Mouse (Mus musculus) midbrain, embryonic 15.5 days (tissue): ENCODE data around the gene Zfp385c. TPM values are rescaled to one million over a fixed set of nuclear protein-coding genes. Genes with fewer than 3 reads are reported as not detected.

Source experiments
- ATAC-seq: fragments of 200-750 bp; cut with Nextera tagmentation; replicated peaks from 2 replicates; pipeline ENCODE4 v1.8.0; 2017; ENCODE audit warnings: moderate TSS enrichment
- H3K27ac ChIP-seq: fragments of 300-500 bp; sonication (generic); 2 replicates; pipeline ENCODE4 v1.5.1; 2015; ENCODE audit warnings: mild to moderate bottlenecking, inconsistent platforms
- H3K27me3 ChIP-seq: fragments of 300-500 bp; sonication (generic); replicated peaks from 2 replicates; pipeline ENCODE4 v1.6.1; 2015; ENCODE audit warnings: inconsistent platforms
- H3K36me3 ChIP-seq: fragments of 300-500 bp; sonication (generic); replicated peaks from 2 replicates; pipeline ENCODE4 v1.6.1; 2015; ENCODE audit warnings: inconsistent platforms
- H3K4me1 ChIP-seq: fragments of 300-500 bp; sonication (generic); 2 replicates; pipeline ENCODE4 v1.6.1; 2015; ENCODE audit warnings: inconsistent platforms
- H3K4me2 ChIP-seq: fragments of 300-500 bp; sonication (generic); 2 replicates; pipeline ENCODE4 v1.6.1; 2015; ENCODE audit warnings: inconsistent platforms, mild to moderate bottlenecking, moderate library complexity
- H3K4me3 ChIP-seq: fragments of 300-500 bp; sonication (generic); 2 replicates; pipeline ENCODE4 v1.5.1; 2015; ENCODE audit warnings: mild to moderate bottlenecking, inconsistent platforms
- H3K9ac ChIP-seq: fragments of 300-500 bp; sonication (generic); 2 replicates; pipeline ENCODE4 v1.6.1; 2015; ENCODE audit warnings: mild to moderate bottlenecking, inconsistent platforms
- H3K9me3 ChIP-seq: fragments of 300-500 bp; sonication (generic); 2 replicates; pipeline ENCODE4 v1.6.1; 2016; ENCODE audit warnings: inconsistent platforms
- WGBS: fragments of 180-500 bp; shearing (Covaris S2); methylation state at CpG from one replicate; pipeline ENCODE4 v1.1.7; 2015; ENCODE audit warnings: mixed read lengths; 5-methylcytosine and 5-hydroxymethylcytosine counted together
- polyA plus RNA-seq: library from polyadenylated mRNA; unstranded; fragments of >200 nt; fragmentation: Nextera tagmentation; extraction: Ambion mirVana; gene quantifications from 2 replicates; pipeline ENCODE4 v1.2.1, GENCODE M21; 2015

Zfp385c gene
- polyA plus RNA-seq, 1 experiment from 2014 or later: 0.99 TPM

DNA sequence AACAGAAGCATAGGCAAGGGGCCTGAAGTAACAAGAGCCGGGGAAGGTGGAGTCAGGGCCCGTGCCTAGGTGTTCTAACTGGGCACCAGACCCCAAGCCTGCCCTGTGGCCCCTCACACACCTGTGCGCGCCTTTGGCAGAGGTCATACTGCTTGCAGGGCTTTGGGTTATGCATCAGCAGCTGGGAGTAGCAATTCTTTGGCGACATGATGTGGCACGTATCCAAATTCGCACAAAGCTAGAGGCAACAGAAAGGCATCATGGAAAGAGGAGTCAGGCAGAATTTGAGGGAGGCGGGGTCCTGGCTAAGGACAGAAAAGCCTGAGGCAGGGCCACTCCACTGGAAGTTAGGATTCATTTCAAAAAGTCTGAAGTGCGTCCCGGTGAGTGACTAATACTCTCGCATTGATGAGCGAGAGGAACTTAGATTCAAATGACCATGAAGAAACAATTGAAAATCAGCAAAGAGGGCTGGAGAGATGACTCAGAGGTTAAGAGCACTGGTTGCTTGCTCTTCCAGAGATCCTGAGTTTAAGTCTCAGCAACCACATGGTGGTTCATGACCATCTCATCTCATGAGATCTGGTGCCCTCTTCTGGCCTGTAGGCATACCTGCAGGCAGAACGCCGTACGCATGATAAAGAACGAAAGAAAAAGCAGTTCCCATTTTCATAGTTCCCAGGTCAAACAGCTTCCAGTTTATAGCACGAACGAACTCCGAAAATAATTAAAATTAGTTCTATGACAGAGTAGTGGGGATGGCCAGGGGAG lies 10.0 kb upstream of the Zfp385c start:
- no peaks in the 10 kb centered on the region; the same call in 1 of the 2 replicates for H3K27me3 ChIP-seq
- ATAC-seq: no peak
- WGBS: 41% methylated on average over 19 of the region's 19 CpGs

GRCm38 (mm10) chr11:100701301-100701700 lies 9.0 kb upstream of the Zfp385c start:
- no peak overlapping the region; the same call in 1 of the 2 replicates for H3K9ac ChIP-seq

More for the DNA sequence above, 10.0 kb upstream of the Zfp385c start:
- H3K36me3 ChIP-seq: peaks cover 17% of the 10 kb centered on the region
- no peaks in the 10 kb centered on the region for H3K9me3 ChIP-seq
- no peak overlapping the region for H3K4me2 ChIP-seq
- no peak overlapping the region for H3K4me3 ChIP-seq
- no peak overlapping the region for H3K27ac ChIP-seq
- H3K4me1 ChIP-seq: peaks cover 4% of the 10 kb centered on the region; the same call in 1 of the 2 replicates
- H3K9ac ChIP-seq: no peak overlapping the region

DNA sequence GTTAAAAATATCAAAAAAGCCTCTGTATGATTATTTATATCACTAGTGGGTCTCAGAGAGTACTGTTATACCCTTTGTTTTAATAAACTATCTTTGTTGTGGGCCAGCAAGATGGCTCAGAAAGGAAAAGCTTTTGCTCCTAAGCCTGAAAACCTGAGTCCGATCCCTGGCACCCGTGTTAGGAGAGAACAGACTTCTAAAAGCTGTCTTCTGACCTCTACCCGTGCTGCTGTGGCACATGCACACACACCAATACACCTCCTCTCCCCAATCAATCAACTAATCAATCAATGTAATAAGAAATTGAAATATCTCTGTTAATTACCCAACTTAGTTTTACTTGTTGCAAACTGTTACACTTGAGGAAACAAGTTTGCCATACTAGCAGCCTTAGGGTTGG lies 8.5 kb upstream of the Zfp385c start:
- no peaks in the 10 kb centered on the region for H3K9me3 ChIP-seq
- H3K4me2 ChIP-seq: 0 out of 2 replicates have a peak overlapping the region, but pooled peaks have one; percentile 21
- peaks cover 2% of the 10 kb centered on the region; the same call in 1 of the 2 replicates for H3K36me3 ChIP-seq
- no peaks in the 10 kb centered on the region; the same call in 1 of the 2 replicates for H3K27me3 ChIP-seq
- WGBS: 80% methylated on average over 3 of the region's 3 CpGs
- H3K4me1 ChIP-seq: peaks cover 4% of the 10 kb centered on the region; the same call in 1 of the 2 replicates
- H3K4me3 ChIP-seq: no peak overlapping the region
- ATAC-seq: no peak
- no peak overlapping the region for H3K27ac ChIP-seq
- no peak overlapping the region for H3K9ac ChIP-seq

More at GRCm38 (mm10) chr11:100701301-100701700, 9.0 kb upstream of the Zfp385c start:
- H3K27ac ChIP-seq: no peak overlapping the region
- WGBS: 7% methylated on average over 14 of the region's 14 CpGs
- H3K9me3 ChIP-seq: no peaks in the 10 kb centered on the region
- peaks cover 8% of the 10 kb centered on the region for H3K36me3 ChIP-seq
- ATAC-seq: no peak
- no peaks in the 10 kb centered on the region; the same call in 1 of the 2 replicates for H3K27me3 ChIP-seq
- peaks cover 4% of the 10 kb centered on the region; the same call in 1 of the 2 replicates for H3K4me1 ChIP-seq
- H3K4me2 ChIP-seq: peak overlapping the region; percentile 21; the same call in 1 of the 2 replicates
- H3K4me3 ChIP-seq: no peak overlapping the region

DNA sequence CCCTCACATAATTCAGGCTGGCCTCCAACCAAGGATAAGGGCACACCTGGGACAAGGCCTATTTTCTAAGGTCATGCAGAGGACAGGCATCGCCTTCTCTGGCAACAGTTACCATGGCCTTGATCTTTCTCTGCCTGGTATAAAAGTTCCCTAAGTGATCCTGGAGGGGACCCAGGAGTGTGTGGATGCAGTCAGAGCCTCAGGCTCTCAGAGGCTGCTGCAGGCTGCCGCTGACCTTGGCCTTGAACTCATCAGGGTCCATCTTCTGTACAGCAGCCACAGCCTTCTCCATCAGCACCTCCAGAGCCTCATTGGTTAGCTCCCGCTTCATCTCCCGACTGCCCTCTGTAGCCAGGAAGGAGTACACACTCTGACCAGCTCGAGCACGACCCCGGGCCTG lies 5.7 kb upstream of the Zfp385c start:
- no peaks in the 10 kb centered on the region for H3K36me3 ChIP-seq
- 75% methylated on average over 7 of the region's 7 CpGs for WGBS
- H3K4me1 ChIP-seq: peaks cover 4% of the 10 kb centered on the region; the same call in 1 of the 2 replicates
- H3K4me2 ChIP-seq: no peak overlapping the region
- no peak overlapping the region for H3K4me3 ChIP-seq
- peaks cover 3% of the 10 kb centered on the region for H3K27me3 ChIP-seq
- ATAC-seq: no peak
- H3K9ac ChIP-seq: no peak overlapping the region
- H3K27ac ChIP-seq: no peak overlapping the region
- no peaks in the 10 kb centered on the region for H3K9me3 ChIP-seq

DNA sequence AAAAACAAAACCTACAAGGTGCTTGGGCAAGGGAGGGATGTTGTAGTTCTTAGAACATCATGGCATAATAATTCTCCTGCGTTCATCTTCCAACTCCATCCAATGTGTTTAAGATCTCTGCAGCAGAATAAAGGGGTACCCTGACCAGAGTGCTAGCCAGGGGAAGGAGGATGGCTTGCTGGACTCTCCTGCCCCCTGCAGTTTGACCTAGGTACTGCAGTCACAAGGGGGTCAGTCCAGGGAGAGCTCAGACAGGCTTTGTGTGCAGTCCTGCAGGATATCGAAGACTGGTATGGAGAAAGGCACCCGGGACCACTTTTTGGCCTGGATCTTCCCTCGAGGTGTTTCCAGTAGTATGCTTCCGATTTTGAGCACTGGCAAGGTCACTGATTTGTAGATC lies 2.7 kb upstream of the Zfp385c start:
- Histone ChIP-seq H3K36me3 (no peaks in the 10 kb centered on the region), H3K27me3 (peaks cover 26% of the 10 kb centered on the region), H3K9ac (no peak overlapping the region), H3K27ac (no peak overlapping the region), H3K4me3 (no peak overlapping the region), H3K9me3 (no peaks in the 10 kb centered on the region), H3K4me2 (no peak overlapping the region), H3K4me1 (peaks cover 9% of the 10 kb centered on the region)
- ATAC-seq: no peak
- 37% methylated on average over 5 of the region's 5 CpGs for WGBS

DNA sequence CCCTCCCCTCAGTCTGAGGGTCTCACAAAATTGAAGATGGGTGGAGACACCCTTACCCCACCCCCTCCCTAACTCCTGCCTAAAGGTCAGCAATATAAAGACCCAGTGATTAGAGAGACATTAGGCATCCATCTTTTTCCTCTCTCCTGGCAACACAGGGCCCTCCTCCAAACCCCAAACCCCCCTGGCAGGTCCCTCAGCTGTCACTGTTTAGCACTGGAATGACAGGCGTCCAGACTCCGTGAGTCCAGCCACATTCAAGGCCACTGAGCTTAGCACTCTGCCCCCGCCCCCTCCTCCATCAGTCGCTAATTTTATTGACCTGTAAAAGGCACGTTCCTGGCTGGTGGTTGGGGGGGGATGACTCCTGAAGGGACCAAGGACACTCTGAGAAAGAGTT lies 899 bp upstream of the Zfp385c start:
- WGBS: 22% methylated on average over 5 of the region's 5 CpGs

GRCm38 (mm10) chr11:100690389-100690788 lies 1.9 kb downstream of the Zfp385c start:
- H3K27me3 ChIP-seq: peaks cover 26% of the 10 kb centered on the region
- H3K9ac ChIP-seq: no peak overlapping the region
- H3K27ac ChIP-seq: no peak overlapping the region
- no peak for ATAC-seq
- H3K4me1 ChIP-seq: peaks cover 9% of the 10 kb centered on the region
- no peak overlapping the region for H3K4me3 ChIP-seq
- no peaks in the 10 kb centered on the region for H3K36me3 ChIP-seq
- WGBS: 85% methylated on average over 7 of the region's 7 CpGs
- H3K4me2 ChIP-seq: no peak overlapping the region
- H3K9me3 ChIP-seq: no peaks in the 10 kb centered on the region

More for the DNA sequence above, 899 bp upstream of the Zfp385c start:
- no peak overlapping the region for H3K4me3 ChIP-seq
- no peak overlapping the region for H3K27ac ChIP-seq
- H3K9ac ChIP-seq: no peak overlapping the region
- peaks cover 9% of the 10 kb centered on the region for H3K4me1 ChIP-seq
- no peaks in the 10 kb centered on the region for H3K36me3 ChIP-seq
- no peak overlapping the region for H3K4me2 ChIP-seq
- peaks cover 26% of the 10 kb centered on the region for H3K27me3 ChIP-seq
- no peaks in the 10 kb centered on the region for H3K9me3 ChIP-seq
- no peak for ATAC-seq

- peaks cover 26% of the 10 kb centered on the region for H3K27me3 ChIP-seq
- no peaks in the 10 kb centered on the region for H3K36me3 ChIP-seq
- WGBS: 80% methylated on average over 4 of the region's 4 CpGs
- no peak overlapping the region for H3K27ac ChIP-seq
- H3K9ac ChIP-seq: no peak overlapping the region
- no peaks in the 10 kb centered on the region for H3K9me3 ChIP-seq
- H3K4me2 ChIP-seq: no peak overlapping the region
- no peak overlapping the region for H3K4me3 ChIP-seq
- H3K4me1 ChIP-seq: peaks cover 9% of the 10 kb centered on the region
- no peak for ATAC-seq
These were observed 3.8 kb downstream of the Zfp385c start for GRCm38 (mm10) chr11:100688443-100688842.

GRCm38 (mm10) chr11:100687265-100687664 lies 5.0 kb downstream of the Zfp385c start:
- Histone ChIP-seq H3K9me3 (no peaks in the 10 kb centered on the region), H3K4me2 (no peak overlapping the region)

DNA sequence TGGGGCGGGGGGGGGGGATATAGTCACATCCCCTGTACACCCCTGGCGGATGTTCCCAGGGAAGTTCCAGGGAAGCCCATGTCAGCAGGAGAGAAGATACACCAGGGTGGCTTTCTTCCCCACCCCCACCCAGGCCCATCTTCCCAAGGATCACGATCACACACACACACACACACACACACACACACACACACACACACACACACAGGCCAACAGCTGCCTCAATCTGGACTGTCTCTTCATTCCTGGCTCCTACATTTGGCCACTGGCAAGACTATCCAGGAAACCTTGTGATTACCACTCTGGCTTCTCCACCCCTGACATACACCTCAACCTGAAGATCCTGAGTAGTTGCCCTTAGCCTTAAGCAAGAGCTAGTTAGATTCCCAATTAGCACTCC lies 6.9 kb downstream of the Zfp385c start:
- Histone ChIP-seq H3K27me3 (peaks cover 2% of the 10 kb centered on the region; the same call in 1 of the 2 replicates), H3K4me1 (no peaks in the 10 kb centered on the region), H3K9me3 (no peaks in the 10 kb centered on the region), H3K4me2 (no peak overlapping the region), H3K4me3 (no peak overlapping the region), H3K9ac (no peak overlapping the region), H3K27ac (no peak overlapping the region), H3K36me3 (no peaks in the 10 kb centered on the region)
- no CpG with 5 or more reads among the region's 3 CpGs for WGBS
- no peak for ATAC-seq

More at GRCm38 (mm10) chr11:100687265-100687664, 5.0 kb downstream of the Zfp385c start:
- Histone ChIP-seq H3K36me3 (no peaks in the 10 kb centered on the region), H3K4me1 (peaks cover 4% of the 10 kb centered on the region), H3K27ac (no peak overlapping the region), H3K4me3 (no peak overlapping the region), H3K9ac (no peak overlapping the region), H3K27me3 (peaks cover 17% of the 10 kb centered on the region)
- 79% methylated on average over 7 of the region's 7 CpGs for WGBS
- ATAC-seq: no peak

- Histone ChIP-seq H3K4me3 (no peak overlapping the region), H3K4me2 (no peak overlapping the region), H3K4me1 (no peaks in the 10 kb centered on the region), H3K36me3 (no peaks in the 10 kb centered on the region), H3K27ac (no peak overlapping the region), H3K9ac (no peak overlapping the region), H3K27me3 (no peaks in the 10 kb centered on the region), H3K9me3 (no peaks in the 10 kb centered on the region)
- ATAC-seq: no peak
- WGBS: 85% methylated on average over 2 of the region's 2 CpGs
These were observed 8.2 kb downstream of the Zfp385c start for GRCm38 (mm10) chr11:100684084-100684483.

DNA sequence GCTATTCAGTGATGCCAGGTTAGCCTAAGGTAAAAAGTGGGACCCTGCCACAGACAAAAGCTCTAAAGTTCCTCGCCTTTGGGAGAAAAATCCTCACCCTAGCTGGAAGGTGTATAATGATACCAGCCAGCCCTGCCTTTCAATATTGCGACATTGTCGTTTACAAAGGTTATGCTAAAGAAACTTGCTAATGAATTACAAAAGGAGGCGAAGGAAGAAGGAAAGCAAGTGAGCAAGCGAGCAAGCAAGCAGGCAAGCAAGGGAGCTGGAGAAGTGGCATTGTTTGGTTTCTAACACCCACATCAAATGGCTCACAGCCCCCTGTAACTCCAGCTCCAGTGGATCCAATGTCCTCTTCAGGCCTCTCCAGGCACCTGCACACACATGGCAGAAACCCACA lies 9.7 kb downstream of the Zfp385c start:
- Histone ChIP-seq H3K4me3 (no peak overlapping the region), H3K27me3 (no peaks in the 10 kb centered on the region), H3K36me3 (no peaks in the 10 kb centered on the region), H3K4me1 (no peaks in the 10 kb centered on the region), H3K4me2 (no peak overlapping the region), H3K9me3 (no peaks in the 10 kb centered on the region), H3K27ac (no peak overlapping the region), H3K9ac (no peak overlapping the region)
- ATAC-seq: no peak
- 72% methylated on average over 5 of the region's 5 CpGs for WGBS

GRCm38 (mm10) chr11:100681826-100682225 lies 10.4 kb downstream of the Zfp385c start:
- H3K4me2 ChIP-seq: no peak overlapping the region
- no peaks in the 10 kb centered on the region for H3K4me1 ChIP-seq
- H3K9me3 ChIP-seq: no peaks in the 10 kb centered on the region
- no peak overlapping the region for H3K4me3 ChIP-seq
- no peaks in the 10 kb centered on the region for H3K27me3 ChIP-seq
- ATAC-seq: no peak
- no peak overlapping the region for H3K27ac ChIP-seq
- 81% methylated on average over 5 of the region's 5 CpGs for WGBS
- no peak overlapping the region for H3K9ac ChIP-seq
- no peaks in the 10 kb centered on the region for H3K36me3 ChIP-seq
